Mouse (Mus musculus): ENCODE data around the gene Tef.

DNA sequence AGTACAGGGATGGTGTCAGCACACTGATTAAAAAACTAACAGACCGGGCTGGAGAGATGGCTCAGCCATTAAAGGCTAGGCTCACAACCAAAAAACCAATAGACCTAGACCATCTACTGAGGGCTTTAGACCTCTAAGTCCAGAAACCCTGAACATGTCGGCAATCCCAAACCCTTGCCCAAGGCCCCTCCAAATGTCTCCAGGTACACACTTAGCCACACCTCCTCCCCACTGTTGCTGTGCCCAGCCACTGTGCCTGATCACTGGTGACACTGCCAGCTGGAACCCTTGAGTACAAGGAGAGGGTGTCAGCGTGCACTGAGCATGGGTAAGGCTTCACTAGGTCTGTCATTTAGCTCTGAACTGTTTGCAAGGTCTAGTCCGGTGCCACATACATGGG lies 3.8 kb upstream of the Tef start:
- TF ChIP-seq CTCF (conservative IDR thresholded peaks at IDR 0.05; ENCODE audit: insufficient read depth, insufficient read length, low read depth, low read length) (no peak), POLR2A (IDR thresholded peaks at IDR 0.05; ENCODE audit: low read depth, low read length) (no peak)
